Mouse (Mus musculus): ENCODE measurements around the gene Ccdc158.

Ccdc158 gene

DNA sequence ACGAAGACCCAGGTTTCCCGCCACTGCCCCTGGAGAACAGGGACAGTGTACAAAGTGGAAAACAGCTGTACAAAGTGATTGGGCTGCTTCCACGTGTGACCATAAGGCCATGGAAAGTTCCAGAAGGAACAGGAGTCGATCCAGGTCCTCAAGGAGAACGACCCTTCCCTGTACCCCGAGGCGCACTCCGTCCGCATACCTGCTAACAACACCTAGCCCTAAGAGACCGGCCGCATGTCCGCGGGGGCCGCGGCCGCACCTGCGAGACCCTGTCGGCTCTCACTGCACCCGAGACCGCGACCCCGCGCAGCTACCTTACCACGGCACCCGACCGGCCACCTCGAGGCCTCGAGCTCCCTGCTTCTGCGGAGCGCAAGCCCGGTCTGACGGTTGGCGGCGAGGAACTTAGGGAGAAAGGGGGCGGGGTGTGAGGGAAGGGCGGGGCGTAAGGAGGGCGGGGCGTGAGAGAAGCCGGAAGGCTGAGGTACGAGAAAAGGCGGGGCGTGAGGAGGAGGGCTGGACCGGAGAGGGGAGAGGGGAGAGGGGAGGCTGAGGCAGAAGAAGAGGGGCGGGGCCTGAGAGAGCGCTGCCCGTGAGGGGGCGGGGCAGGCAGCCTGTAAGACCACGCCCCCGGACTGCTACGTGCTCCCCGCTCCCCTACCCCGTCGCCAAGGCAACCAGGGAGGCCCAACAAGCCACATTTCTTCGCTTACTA, at the start of gene Ccdc158:
Gene Ccdc158, minus strand, starts transcription at position 413 of the 715 bp plus-strand sequence.
- peak; percentile 99 for DNase-seq (ENCODE audit: low spot score)

DNA sequence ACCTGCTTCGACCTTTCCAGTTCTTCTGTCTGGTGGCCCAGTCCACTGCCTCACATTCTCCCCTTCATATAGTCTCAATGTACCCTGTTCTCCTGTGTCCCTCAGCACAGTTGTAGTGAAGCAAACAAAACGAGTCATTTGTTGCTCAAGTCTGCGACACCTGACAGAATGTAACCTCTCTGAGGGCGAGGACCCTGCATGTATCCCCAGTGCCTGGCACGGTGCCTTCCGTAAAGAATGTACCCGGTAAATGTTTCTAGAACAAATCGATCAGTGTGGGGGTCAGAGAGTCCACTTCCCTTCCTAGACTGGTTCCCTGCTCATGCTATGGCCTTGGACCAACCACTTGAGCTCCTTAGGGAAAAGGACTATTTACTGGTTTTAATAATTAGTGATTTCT, 46.5 kb upstream of the Ccdc158 start:
- no peak for DNase-seq (ENCODE audit: low spot score)

DNA sequence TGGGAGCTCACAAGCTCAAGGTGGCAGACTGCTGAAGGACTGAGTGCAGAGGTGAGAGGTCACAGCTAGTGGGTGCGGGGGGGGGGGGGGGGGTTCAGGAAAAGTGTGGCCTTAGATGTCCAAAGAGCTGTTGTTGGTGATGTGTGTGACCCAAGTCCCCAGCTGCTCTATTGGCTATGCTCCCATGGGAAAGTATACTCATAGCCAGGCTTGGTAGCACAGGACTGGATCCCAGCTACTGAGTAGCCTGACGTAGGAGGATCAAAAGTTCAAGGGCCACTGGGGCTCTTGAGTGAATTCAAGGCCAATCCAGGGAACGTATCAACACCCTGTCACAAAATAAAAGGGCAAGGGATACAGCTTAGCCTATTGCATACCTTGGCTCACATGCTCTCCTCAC, 43.8 kb upstream of the Ccdc158 start:
- DNase-seq (ENCODE audit: low spot score), result no peak

DNA sequence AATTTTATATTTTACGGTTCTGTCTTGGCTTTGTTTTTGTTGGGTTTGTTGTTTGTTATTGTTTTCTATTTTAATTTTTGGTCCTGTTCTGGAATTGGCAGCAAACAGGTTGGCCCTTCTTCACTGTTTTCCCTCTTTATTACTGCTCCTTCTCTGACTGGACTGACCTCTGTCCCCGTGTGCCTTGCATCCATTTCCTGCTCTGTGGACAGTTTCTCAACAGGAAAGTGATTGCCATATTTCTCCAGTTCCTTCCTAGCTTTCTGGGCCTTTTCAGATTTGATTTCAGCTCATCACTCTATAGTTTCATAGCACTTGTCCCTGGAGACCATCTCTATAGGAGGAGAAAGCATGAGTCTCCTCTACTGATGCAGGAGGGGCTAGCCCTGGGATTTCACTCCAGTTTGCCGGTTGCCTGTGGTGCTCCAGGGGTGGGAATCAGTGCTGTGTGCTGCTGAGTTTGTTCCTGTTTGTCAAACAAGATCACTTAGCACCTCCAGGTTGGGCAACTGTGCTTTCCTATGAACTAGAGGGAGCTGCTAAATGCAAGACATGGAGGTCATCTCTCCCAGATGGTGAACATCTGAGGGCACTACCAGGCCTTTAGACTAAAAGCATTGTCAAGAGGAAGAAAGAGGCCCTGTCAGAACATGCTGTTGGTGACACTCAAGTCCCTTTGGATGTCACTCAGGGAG, 42.7 kb upstream of the Ccdc158 start:
- no peak for DNase-seq (ENCODE audit: low spot score)

DNA sequence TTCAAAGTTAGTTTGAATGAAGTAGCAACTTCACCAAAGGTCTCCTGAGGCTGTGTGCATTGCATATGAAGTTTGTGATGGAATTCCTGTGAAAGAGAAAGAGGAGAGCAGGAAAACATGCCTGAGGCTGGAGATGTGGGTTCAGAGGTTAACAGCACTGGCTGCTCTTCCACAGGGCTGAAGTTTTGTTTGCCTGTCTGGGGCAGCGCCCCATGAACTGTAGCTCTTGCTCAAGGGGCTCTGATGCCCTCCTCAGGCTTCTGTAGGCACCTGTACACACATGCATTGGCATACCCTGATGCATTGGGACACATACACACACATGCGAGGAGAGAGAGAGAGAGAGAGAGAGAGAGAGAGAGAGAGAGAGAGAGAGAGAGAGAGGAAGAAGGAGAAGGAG, 40.8 kb upstream of the Ccdc158 start:
- DNase-seq (ENCODE audit: low spot score), result peak; percentile 40

DNA sequence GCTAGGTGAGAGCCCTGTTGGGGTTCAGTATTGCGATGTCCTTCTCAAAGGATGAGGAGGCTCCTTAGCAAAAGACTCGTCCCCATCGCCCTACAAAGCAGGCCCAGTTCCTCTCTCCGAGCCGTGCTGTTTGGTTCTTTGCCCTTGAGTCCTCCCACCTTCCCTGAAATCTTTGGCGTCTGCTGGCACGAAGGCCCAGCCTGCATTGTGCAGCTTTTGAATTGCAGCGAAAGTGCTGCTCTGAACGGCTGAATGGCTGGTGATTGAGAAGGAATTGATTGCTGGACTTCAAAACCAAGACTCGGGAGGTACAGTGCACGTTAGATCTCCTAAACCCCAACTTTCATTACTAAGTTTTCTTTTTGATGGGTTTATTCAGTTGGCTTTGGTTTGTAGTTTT, 40.2 kb upstream of the Ccdc158 start:
- DNase-seq (ENCODE audit: low spot score), result no peak

DNA sequence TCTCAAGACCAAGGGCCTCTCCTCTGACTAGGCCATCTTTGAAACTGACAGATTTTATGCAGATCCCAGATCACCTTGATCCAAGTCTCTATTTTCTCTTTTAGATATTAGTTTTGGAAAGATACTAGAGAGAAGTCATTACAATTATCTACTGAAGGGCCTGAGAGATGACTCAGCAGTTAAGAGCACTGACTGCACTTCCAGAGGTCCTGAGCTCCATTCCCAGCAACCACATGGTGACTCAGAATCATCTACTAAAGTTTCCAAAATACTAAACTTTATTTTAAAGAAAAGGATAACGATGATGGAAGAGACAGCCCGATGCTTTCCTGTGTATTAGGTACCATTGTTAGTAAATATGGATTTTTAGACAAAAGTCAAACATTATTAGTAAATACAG, 39.8 kb upstream of the Ccdc158 start:
- DNase-seq (ENCODE audit: low spot score), result no peak

DNA sequence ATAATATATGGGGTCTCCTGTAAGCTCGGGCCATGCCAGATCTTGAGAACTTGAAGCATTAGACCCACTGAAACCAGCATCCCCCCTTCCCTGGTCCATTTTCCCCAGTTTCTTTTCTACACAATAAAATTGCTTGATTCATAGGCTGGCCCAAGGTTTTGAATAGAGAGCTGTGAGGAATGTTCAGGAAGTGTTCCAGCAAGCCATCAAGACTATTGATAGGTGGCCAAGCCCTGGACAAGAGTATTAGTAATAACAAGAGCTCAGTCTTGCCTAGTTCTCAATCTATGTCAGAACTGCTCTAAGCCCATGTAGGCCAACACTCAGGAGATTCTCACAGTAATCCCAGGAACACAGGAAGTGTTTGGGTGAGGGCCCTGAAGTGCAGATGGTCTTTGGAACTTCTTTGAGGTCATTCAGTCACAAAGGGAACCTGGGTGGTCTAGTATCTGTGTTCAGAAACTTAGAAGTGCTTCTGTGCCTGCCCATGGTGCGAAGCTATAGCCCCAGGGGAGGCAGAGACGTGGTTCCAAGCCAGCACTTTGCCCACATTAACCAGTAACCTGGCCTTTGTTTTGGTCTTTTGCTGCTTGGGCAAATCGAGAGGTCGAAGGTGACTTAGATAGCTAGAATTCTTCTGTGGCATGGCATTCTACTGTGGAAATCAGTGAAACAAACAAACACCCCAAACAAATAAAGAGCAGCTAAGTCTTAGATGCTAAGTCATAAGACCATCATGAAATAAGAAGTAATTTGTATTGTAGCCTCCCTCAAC, 37.7 kb upstream of the Ccdc158 start:
- DNase-seq (ENCODE audit: low spot score), result no peak

DNA sequence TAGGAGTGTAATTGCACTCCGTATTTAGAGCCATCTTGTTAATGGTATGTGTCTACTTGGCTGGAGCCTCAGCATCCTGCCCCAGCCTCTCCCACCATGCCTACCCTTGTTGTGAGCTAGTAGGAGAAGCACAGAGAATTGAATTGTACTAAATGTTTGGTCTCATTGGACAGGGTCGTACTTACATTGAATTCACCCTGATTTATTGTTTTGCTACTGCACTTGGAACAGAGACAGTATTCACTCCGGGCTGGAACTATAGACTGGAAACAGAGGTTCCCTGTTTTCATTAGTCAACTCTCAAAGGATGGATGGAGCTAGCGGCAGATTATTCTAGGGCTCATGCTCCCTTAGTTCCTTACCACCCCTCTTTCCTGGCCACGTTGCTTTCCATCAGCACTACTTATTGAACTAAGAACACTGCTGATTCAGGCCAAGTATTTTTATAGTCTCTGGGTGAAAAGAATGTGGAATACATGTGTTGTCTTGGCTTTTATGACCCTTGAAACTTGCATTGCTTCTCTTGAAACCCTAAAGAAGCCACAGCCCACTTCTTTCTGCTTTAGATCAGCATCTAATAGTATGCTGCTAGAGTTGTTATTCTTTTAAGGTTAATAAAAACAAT, 36.7 kb upstream of the Ccdc158 start:
- no peak for DNase-seq (ENCODE audit: low spot score)

DNA sequence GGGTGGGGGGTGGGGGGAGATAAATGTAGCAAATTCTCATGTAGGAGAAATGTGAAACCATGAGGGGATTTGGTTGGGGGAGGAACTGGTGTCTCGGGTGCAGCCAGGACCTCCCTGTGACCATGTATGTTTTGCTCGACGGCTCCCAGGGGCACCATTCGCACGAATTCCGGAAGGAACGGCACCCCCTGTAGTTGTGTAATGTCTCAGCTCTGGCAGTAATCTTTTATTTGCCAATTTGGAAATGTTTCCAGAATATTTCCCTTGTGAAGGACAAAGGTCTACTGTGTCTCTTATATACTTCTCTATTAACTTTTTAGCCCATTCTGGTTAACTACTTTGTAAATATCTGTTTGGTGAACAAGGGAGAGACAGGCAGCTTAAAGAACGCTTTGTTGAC, 35.7 kb upstream of the Ccdc158 start:
- DNase-seq (ENCODE audit: low spot score), result no peak

DNA sequence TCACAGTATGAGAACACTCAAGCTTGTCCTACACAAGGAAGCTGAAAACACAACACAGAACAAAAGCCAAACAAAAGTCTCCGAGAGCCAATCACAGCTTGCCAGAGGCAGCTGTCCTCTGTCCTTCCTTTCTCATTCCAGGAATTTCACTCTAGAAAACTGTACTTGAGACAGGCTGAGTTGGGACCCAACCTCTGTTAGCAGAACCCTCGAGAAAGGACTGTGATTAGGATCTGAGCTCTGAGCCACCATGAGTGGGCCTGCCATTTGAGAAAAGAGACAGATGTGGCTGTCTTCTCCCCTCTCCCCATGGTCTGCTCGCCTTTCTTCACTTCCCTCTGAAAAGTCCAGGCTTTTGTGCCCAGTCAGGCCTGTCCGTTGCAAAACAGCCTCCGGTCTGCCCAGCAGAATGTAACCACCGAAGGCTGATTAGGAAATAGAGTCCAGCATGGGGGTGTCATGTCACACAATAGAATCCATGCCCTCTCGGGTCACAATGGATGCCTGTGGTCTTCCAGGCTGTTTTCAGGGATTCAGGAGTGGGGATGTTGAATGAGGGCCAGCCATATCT, 32.9 kb upstream of the Ccdc158 start:
- DNase-seq (ENCODE audit: low spot score), result no peak

DNA sequence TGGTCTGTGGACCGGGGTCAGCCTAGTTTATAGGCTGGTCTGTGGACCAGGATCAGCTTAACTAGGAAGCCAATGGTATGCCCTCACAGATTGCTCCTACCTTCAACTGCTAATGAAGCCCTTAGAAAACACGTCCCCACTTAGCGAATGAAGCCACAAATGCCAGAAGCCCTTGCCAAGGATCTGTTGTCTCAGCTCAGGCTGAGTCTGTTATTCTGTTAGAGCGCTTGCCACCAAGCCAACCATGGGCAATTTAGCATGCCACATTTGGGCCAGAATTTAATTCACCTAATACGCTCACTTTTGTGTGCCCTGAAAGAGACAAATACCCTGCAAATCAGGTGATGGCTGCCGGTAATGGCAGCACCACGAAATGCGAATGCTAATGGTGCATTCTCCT, 28.6 kb upstream of the Ccdc158 start:
- no peak for DNase-seq (ENCODE audit: low spot score)

DNA sequence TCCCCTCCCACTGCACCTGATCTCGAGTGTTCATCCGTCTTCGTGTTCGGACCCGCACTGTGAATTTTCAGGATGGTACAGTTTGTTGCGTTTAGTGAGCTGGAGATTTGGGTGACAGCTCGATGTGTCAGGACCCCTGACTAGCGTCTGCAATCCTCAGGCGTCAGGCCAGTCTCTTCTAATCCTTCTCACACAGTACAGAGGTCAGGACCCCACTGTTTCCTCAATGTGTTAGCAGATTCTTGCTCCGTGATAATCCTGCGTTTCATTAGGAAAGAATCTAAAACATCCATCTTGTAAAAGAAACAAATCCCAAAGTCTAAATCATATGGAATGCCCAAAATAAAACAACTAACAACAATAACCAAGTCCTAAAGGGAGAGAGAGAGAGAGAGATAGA, 26.7 kb upstream of the Ccdc158 start:
- DNase-seq (ENCODE audit: low spot score), result no peak

DNA sequence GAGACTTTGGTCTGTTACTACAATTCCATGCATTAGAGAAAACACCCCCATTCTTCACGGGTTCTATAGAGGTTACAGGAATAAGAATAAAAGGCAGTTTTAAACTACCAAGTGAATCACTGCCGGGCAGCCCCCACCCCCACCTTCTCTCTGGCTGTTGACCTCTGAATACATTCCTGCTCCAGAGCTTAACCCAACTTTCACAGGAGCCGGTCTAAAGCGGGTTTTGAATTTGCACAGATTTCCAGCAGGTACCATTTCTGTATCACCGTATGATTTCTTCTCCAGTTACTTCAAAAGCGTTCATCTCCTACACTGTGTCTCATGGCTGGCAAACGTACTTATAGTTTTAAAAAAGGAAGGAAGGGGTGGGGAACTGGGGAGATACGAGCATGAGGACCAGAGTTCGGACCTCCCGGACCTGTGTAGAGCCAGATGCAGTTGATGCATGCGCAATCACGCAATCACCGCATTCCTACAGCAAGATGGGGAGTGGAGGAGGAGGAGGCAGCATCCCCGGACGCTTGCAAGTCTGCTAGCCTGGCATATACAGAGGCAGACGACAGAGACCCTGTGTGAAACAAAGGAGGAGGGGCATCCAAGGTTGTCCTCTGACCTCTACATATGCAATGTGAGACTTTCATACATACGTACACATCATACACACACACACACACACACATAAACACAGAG, 23.9 kb upstream of the Ccdc158 start:
- peak; percentile 60 for DNase-seq (ENCODE audit: low spot score)

DNA sequence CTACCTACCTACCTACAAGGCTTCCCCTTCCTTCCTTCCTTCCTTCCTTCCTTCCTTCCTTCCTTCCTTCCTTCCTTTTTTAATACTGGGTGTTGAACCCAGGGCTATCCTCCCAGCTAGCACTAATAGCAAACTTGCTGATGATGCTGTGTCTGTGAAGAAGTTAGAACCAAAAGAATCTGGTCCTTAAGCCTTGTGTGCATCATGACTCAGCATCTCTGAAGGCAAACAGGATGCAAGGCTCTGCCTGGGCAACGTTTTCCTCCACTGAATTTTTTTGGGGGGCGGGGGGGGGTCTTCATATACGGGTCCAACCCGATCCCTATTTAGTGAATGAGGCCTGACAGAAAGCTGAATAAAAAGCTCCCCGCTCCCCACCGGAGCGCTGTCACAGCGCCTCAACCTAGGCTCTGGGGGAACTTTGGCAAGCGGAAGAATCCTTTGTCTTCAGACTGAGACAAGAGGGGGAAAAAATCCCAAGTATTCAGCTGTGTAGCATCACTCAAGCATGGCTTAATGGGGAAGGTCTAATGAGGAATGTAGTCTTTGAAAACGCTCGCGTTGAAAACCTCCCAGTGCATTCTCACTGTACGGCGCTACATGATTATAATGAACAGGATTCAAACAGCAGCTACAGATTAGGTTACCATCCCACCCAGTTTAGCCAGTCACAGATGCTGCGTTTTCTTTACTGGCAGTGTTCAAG, 23.2 kb upstream of the Ccdc158 start:
- DNase-seq (ENCODE audit: low spot score), result peak; percentile 92

DNA sequence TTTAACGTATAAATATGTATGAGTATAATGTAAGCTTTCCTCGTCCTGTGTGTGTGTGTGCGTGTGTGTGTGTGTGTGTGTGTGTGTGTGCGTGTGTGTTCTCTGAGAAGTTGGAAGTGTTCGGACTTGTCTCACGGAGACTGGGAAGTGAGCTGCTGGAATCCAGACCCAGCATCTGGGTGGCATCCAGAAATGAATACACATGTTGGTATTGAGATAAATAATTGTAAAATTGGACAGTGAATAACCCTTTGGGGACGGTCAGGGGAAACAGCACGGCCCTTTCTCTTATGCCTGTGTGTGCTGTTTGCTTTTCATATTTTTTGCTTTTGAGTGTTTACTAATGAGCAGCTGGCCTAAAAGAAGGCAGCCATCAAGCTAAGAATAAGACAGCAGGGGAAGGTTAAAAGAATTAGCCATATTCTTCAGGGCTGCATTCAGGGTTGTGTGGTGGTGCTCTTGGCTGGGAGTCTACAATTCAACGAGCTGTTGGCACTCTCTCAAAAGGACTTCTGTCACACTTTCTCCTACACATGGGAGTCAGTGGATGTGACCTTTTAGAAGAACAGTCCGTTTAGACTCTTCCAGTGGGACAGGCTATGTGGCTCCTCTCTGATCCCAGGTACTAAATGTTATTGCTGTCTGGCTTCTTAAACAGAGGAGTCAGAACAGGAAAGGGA, 19.4 kb upstream of the Ccdc158 start:
- DNase-seq (ENCODE audit: low spot score), result no peak

DNA sequence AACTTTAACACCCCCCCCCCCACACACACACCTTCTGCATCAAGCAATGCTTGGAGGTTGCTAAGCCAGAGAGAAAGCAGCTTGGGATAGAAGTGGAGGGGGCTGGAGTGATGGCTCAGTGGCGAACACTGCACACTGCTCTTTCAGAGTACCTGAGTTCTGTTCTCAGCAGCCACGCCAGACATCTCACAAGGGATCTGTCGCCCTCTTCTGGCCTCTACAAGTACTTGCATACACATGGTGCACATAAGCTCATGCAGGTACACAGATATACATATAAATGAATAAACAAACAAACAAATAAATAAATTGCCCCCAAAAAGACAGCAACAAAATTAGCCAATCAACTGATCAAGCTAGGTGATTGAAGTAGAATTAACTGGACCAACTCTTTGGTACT, 18.7 kb upstream of the Ccdc158 start:
- DNase-seq (ENCODE audit: low spot score), result no peak

DNA sequence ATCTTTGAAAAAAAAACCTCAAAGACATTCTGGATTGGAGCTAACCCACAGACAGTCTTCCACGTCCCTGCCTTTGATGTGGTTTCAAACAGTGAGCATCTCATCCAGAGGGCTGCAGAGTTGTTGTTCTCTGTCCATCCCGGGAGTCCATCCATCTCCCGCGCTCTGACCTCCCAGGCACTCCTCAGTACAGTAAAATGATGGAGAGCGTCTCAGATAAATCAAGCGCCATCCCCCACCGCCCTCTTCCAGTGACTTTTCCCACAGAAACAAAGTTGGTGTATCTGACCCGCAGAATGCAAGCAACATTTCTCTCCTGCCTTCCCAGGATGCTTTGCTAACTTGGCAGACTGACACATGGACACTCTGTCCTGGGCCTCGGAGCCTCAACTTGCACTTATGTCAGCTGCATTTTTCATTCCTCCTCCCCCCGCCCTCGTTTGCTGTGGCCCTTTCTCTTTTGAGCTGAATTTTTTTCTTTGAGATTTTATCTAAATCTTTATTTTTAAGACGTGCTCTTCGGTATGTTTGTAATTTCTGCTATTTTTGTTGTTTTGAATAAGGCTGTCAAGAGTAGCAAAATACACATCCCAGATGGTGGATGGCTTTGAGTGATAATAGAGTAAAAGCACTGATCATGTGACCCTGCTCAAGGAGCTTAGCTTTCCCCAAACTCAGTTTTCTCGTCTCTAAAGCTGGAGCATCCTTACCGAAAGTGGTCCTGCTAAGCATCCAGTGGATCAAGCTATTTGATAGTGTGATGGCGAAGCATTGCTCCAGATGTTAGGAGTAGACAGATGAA, 17.3 kb upstream of the Ccdc158 start:
- no peak for DNase-seq (ENCODE audit: low spot score)

DNA sequence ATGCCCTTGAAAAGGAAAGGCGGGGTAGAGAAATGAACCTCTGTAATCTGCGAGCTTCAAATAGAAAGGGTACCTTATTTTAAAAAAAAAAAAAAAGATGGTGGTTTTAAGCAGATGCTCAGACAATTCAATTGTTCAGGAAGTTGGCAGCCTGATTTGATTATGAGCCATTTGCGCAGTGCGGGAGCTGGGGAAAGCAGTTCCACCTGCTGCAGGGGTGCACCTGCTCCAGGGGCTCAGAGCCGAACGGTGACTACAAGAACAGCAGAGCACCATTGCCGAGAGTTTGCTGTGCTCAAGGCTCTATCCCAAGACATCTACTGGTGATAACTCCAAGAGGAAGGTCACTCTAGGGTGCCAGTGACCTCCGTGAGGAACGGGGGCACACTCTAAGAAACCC, 13.5 kb upstream of the Ccdc158 start:
- no peak for DNase-seq (ENCODE audit: low spot score)

DNA sequence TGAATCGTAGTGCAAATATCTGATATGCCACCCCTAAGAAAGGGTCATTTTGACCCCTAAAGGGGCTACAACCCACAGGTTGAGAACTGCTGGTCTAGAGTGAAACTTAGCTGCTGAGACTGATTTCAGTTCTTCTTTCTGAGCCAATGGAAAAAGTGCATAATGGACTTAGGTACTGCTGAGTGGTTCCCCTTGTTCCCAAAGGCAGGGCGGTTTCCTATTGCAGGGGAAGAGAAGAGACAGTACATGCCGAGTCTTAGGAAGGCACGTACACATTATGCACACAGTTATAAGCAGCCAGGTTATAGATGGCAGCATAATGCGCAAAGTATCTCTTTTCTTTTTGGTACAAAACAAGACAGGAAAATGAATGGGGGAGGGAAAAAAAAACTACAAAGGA, 13.1 kb upstream of the Ccdc158 start:
- DNase-seq (ENCODE audit: low spot score), result no peak
